Mouse (Mus musculus) lung, postnatal 10 days (tissue): ENCODE measurements at regions not wholly inside any gene's neighbourhood (a gene's known extent, or its start where the extent isn't known, plus 50 kb on each side); places are given as distances from the start of the nearest gene placed in this dataset.
A peak's percentile ranks its signal among the peaks of the same experiment; 100 is the strongest.

ENCODE experiments used
- DNase-seq: peaks from one replicate; pipeline ENCODE4 v3.0.0; 2021

DNA sequence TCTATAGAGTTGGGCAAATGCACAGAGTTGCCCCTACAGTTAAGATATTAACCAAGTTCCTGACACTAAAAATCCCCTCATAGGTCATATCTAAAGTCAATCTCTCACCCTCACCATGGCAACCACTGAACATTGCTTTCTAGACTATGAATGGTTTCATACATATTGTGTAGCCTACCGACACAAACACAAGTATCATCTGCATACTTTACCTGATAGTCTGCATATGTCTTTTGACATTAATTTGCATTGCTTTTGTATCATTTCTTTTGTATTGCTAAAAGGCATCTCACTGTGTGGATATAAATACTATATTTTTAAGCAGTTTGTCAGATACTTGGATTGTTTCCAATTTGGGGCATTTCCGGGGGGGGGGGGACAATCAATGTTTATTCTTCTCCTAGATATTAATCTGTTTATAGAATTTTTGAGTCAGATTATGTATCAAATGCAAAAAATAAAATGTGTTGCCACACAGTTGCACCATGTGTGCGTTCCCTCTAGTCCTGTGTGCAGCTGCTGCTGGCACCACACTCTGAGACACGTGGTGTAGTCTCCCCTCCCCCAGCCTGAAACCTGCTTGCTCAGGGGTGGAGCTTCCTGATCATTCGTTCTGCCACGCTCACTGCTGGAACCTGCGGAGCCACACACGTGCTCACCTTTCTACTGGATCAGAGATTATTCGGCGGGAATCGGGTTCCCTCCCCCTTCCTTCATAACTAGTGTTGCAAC, 94.7 kb upstream of the Mapk10 start:
- peak; percentile 24 for DNase-seq

DNA sequence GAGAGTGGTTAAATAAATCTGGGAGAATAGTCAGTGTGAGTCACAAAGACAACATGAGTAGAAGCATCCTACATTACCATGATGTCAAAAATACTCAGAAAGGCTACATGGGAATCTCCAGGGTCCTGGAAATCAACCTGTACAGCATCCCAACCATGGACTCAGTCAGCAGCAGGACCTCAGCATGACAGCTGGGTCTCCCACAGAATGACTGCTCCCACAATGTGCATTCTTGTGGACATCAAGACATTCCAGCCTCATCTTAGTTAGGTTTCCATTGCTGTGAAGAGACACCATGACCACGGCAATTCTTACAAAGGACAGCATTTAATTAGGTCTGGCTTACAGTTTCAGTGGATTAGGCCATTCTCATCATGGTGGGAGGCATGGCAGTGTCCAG, 93.8 kb upstream of the Mapk10 start:
- DNase-seq, result no peak

DNA sequence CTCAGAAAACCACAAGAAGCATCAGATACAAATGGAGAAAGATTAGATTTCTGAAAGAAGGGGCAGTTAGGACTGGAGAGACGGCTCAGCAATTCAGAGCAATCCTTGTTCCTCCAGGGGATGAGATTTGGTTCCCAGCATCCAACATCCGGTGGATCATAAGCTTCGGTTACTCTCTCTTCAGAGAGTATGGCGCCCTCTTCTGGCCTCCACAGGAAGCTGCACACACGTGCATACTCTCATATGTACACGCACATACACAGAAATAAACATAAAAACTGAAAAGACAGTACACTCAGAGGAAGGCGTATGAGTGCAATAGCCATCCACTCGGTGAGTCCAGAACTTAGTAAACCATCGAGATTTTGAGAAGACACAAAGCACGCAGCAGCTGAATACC, 91.6 kb upstream of the Mapk10 start:
- no peak for DNase-seq

DNA sequence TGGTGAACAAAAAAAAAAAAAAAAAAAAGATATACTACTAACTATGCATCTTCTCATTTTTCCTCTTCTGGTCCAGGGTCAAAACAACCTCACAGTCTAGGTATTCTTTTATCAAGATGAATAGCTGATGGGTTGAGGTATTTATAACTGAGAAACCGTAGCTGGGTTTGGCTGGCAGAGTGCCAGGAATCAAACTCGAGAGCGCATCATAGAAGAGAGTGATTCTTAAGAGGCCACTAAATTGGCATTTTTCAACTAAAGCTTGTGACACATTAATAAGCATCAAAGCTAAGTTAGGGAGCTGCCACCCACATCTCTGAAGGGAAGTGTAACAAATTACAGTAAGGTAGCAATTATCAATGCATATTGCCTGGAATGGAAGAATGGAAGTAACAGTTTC, 90.2 kb upstream of the Mapk10 start:
- no peak for DNase-seq

DNA sequence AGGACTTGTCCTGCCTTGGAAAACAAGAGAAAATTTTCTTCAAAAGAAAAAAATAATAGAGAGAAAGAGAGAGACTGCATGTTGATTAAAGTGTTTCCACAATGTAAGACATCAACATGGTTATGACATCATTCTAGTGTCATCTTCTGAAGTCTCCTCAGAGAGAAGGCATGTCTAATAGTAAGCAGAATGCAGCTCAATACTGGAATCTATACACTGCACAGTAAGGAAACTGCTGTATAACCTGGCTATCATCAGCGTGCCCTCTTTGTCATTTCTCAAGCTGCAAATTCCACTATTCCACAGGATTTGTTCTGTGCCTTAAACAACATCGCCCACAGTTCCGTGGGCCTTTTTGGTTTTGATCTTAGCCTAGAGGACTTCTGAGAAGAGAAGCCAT, 82.8 kb upstream of the Mapk10 start:
- no peak for DNase-seq

DNA sequence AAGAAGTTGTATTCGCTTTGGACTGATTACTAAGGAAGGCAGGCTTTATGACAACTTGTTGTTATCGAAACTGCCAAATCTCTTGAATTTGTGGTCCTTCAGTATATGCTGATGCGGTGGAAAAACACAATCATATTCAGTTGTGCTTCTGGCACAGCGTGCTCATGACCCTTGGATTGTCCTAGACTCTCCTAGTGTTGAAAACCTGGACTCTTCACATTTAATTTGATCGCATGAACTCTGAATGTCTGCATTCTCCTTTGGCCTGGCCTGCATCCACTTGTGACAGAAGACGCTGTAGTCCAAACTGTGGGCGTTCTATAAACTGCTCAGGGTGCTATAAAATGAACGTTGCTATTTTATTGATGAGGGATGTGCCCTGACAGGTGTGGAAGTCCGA, 80.6 kb upstream of the Mapk10 start:
- no peak for DNase-seq

DNA sequence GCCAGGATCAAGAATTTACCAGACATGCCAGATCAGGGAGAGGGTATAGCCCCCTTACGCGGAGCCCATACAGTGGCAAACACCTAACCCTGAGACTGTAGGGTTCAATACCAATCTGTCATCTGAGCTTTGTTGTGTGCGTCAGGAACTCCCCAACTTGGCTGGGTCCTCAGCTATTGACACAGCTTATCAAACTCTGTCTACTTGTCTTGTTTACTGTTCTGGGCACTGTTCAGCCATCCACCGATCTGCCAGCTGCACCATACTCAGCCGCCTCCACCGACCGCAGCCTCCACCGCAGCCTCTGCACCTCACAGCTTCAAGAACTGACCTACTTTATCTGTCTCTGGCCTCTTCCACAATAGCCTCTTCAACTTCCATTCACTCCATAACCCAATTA, 80.1 kb upstream of the Mapk10 start:
- DNase-seq, result no peak

DNA sequence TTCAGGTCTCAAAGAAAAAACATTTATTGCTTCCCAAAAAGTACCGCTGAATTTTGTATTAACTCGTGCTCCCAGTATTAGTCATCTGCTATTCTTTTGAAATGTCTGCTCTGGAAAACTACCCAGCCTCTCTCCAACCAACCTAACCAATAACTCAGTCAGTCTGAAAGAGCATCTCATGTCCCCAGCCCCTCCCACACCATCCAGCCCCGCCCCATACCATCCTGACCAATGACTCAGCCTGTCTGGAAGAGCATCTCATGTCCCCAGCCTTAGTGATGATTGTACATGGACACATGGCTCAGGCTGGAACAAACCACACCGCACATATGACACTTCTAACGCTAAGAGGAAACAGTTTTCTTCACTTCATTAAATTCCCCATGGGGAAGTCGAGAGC, 58.1 kb upstream of the Mapk10 start:
- DNase-seq, result no peak

DNA sequence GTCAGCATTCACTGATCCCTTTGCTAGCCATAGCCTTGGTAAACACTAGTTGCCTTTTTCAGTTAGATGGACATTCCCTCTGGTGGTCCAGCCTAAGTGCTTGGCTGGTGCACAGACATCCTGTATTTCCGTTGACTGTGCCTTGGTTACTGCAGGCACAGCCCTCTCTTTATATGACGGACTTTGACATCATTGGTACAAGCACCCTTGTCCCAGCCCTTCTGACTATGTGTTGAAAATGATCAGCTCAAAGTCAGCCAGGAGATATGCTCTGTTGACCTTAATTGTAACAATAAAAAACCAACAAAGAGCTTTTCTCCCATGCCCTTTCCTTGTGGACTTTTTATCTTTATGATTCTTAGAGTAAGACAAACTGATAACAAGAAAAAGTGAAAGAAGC, 53.8 kb upstream of the Mapk10 start:
- no peak for DNase-seq

DNA sequence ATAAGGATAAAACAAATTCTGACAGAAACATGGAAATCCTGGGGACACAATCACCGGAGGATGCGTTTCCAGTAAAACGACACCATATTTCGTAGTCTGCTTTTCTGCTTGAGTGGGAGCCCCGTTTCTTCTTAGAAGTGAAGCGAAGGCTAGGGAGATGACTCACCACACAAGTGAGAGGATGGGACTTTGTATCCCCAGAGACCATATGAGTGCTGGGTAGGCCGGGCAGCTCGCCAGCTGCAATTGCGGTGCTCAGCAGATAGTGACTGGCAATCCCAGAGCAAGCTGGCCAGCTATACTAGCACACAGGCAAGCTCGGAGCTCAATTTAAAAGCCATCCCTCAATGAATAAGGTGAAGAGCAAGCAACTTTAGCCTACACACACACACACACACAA, 50.3 kb upstream of the Mapk10 start:
- no peak for DNase-seq
